Mouse (Mus musculus) spleen, postnatal 10 days (tissue): ENCODE measurements around the gene Lck.
A peak's percentile ranks its signal among the peaks of the same experiment; 100 is the strongest.
"Not testable (repeated sequence)": the region's sequence is repeated elsewhere in the genome, so short reads cannot be mapped to it uniquely, and the experiment has no call there.

Experiments used
- DNase-seq, 2 experiments: peaks; one replicate each; pipeline ENCODE4 v3.0.0; 2021 to 2022; ENCODE audit warnings: low spot score in 2 of 2

Gene Lck

DNA sequence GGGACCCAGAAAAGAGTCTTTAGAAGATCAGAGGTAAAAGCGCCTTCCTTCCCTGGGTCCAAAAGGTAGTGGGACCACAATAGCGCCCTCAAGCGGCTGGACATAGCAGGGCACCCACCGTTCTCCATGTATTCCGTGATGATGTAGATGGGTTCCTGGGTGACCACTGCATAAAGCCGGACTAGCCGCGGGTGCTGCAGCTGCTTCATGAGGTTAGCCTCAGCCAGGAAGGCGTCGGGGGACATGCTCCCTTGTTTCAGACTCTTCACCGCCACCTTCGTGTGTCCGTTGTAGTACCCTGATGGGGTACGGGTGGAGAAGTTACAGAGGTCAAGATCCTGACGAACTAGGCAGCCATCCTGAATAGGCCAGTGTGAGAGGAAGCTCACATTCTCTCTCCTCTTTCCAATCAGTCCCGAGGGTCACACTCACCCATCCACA lies 18.0 kb downstream of the Lck start:
- DNase-seq, result peak; percentile 66 to 79

DNA sequence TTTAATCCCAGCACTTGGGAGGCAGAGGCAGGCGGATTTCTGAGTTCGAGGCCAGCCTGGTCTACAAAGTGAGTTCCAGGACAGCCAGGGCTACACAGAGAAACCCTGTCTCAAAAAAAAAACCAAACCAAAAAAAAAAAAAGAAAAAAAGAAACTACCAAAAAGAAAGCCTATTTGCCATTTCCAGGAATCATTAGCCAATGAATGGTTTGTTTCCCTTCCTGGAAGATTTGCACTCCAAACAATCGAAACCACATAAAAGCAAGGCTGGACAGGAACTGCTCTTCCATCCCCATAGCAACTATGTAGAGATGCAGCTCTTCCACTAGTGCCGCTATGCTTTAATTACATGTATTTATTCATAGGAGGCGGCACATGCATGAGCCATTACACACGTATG lies 18.9 kb downstream of the Lck start:
- not testable (repeated sequence) for DNase-seq

DNA sequence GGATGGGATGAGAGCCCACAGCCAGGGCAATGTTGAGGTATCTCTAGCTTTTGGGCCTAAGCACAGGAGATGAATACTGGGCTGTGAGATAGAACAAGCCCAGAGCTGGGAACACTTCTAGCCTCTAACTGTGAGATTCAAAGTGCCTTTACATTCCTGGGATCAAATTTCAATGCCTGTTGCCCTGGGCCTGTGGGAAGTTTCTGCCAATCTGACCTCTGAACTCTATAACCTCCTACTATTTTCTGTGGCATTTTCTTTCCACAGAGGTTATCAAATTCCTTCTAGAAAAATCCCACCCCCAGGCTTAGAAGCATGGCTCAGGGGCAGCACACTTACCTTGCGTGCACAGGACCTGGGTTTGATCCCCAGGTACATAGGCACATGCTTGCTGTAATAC lies 23.1 kb downstream of the Lck start:
- DNase-seq, result no peak

DNA sequence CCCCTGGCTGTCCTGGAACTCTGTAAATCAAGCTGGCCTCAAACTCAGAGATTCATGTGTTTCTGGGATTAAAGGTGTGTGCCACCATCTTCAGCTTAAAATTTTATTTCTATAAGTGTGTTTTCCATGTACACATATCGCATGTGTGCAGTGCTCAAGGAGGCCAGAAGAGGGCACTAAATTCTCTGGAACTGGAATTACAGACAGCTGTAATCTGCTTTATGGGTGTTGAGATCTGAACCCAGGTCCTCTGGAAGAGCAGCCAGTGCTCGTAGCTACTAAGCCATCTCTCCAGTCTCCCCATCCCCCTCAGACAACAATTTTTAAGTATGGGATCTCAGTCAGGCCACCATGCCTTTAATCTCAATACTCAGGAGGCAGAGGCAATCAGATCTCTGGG lies 24.1 kb downstream of the Lck start:
- DNase-seq, result peak; percentile 60 to 78

DNA sequence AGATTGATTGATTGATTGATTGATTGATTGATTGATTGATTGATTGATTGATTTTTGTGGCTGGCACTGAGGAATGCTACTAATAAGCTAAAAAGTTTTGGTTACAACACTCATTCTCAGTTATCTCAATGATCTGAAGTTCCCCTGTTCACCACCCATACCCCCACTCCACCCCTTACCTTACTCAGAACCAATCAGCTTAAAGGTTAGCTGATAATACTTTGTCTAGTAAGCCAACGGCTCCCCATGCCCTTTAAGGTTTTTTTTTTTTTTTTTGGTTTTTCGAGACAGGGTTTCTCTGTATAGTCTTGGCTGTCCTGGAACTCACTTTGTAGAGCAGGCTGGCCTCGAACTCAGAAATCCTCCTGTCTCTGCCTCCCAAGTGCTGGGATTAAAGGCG lies 25.8 kb downstream of the Lck start:
- not testable (repeated sequence) for DNase-seq

DNA sequence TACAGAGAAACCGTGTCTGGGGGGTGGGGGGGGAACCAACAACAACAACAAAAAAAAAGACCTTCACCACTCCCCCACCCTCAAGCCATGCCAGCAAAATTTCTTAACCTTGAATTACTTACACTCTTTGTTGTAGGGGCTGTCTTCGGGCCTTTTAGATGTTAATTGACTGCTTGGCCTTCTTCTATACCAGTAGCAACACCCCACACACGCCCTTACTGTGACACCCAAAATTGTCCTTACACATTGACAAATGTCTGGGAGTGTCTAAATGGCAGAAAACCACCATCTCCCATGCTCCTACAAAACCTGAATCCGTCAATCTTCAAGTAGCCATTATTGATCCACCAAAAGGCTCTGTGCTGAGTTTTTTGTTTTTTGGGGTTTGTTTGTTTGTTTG lies 29.3 kb downstream of the Lck start:
- DNase-seq, result no peak

DNA sequence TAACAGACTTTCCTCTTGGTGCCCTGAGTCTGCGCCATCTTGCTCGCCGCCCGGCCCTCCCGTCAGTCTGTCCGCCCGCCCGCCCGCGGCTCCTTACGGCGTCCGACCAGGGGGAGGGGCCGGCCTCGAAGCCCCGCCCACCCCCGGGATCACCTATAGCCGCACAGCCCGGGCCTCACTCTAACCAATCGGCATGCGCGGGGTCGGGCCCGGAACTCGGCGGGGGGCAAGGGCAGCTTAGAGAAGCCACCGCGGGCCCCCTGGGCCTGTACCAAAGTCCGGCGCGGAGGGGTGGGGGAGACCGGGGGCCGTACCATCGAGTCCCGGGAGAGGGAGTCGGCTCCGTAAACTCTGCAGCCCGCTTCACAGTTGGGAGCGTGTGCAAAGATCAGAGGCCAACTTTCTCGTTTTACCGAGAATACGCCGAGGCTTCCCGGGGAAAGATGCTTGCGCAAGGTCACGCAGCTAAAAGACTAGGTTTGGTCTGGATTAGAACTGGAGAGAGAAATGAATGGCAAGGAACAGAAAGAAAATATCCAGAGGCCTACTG lies 30.8 kb downstream of the Lck start, which contains the start of gene Hdac1:
TSS of gene Hdac1 (minus strand) at position 122 of the 550 bp plus-strand sequence.
- peak; percentile 96 to 98 for DNase-seq

DNA sequence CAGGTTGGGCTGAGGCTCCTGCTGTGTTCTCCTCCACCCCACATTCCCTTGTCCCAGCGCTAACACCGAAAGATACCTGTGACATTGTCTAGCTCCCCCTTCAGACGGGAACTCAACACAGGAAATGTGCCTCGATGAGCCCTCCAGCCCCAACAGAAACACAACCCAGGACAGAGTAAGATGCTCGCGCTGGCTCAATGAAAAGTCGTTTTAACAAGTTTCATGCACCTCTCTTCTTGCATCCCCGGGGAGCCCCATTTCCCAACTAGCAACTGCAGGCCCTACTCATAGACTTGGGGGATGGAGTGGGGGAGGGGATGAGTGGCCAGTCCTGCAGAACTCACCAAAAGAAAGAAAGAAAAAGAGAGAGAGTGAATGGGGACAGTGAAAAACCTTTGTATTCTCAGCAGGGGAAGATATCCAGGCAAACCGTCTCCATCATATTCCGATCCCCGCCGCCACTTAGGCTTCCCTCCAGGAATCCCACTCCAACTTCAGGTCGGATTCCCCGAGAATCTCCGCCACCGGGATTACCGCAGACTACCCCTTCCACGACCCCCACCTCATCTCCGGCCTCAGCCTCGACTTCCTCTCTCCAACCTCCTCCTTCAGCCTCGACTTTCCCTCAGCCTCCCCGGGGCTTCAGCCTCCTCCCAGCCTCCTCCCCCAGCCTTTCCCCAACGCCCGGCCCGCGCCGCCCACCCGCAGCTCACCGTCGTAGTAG lies 31.4 kb downstream of the Lck start:
- DNase-seq, result peak; percentile 48 to 55

DNA sequence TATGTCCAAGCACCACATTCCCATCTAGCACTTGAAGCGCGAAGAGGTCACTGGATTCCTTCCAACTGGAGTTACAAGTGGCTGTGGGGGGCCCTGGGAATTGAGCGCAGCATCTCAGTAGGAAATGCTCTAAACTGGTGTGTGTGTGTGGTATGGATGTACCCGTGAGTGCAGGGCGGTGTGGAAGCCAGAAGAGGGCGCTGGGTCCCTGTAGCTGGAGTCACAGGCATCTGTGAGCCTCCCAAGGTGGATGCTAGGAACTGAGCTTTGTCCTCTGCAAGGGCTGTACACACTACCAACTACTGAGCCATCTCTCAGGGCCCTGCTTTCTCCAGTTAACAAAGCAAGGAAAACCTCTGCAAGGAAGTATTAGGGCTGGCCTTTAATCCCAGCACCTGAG lies 33.4 kb downstream of the Lck start:
- peak; percentile 32 to 77 for DNase-seq

DNA sequence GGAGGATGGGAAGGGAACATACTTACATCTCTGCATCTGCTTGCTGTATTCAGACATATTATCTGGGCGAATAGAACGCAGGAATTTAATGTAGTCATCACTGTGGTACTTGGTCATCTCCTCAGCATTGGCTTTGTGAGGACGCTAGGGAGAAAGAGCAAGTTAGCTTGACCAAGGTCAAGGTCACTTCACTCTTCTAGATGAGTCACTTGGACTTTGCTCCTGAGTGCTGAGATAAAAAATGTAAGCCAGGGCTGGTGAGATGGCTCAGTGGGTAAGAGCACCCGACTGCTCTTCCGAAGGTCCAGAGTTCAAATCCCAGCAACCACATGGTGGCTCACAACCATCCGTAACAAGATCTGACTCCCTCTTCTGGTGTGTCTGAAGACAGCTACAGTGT lies 44.5 kb downstream of the Lck start:
- DNase-seq, result not testable (repeated sequence)

DNA sequence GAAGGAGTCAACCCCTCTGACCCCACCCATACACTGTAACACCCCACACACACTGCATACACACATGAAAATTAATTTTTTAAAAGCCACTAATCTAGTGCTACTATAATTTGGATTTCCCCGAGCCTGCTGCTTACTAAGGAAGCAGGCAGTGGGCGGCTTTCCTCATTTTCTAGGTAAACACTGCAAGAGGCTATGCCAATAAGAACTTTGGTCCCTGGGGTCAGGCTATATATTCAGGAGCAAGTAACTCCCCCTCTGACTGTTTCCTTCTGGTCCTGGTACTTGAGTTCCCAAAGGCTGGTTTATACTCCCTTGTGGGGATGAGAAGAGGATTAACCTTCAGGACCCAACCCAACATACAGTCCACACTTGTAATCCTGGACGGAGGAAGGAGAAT lies 47.6 kb downstream of the Lck start:
- DNase-seq, result no peak

DNA sequence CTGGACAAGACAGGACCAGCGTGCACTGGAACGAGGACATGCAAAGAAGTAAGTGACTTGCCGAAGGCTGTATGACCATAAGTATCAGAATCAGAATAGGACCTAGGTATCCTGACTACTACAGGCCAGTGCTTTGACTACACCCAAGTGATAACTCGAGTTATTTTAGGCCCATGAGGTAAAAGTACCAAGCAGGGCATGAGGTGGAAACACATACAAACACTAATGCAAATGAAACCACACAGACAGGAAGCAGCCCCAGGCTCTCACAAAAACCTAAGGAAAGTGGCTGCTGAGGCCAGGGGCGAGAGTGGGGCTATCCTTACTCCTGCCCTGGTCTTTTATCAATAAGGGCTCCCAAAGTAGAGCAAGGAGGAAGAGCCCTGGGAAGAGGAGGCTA lies 48.1 kb downstream of the Lck start:
- no peak for DNase-seq

DNA sequence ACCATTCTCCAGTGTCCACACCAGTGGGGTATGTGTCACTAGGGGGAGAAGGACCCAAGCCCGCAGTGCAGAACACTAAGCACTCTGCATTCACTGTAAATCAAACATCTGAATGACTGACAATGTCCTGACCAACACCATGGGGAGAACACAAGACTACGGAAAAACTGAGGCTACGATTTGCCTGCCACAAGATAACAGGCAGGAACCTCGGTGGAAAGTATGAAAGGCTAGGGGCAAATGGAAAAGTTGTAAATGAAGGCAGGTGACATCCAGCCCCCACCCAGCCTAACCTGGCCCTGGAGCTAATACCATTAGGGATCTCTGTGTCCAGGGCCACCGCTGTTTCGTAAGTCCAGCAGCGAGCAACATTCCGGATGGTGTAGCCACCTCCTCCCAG lies 54.9 kb downstream of the Lck start:
- no peak for DNase-seq

DNA sequence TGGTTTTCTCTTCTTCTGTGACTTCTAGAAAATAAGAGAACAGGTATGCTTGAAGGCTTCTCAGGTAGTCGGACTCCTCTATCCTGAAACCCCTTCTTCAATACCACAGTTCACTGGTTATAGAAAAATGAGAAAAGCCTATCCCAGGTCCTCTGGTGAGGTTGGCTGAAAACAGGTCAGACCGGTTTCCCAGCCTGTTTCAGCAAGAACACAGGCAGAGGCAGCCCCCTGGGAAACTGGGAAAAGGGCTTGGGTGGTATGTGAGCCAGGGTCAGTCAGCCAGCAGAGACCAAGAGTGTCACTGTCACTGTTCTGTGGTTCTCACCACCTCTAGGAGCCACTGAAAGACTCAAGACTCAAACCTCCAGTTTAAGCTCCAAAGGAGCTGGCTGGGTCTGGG lies 56.5 kb downstream of the Lck start:
- no peak for DNase-seq

DNA sequence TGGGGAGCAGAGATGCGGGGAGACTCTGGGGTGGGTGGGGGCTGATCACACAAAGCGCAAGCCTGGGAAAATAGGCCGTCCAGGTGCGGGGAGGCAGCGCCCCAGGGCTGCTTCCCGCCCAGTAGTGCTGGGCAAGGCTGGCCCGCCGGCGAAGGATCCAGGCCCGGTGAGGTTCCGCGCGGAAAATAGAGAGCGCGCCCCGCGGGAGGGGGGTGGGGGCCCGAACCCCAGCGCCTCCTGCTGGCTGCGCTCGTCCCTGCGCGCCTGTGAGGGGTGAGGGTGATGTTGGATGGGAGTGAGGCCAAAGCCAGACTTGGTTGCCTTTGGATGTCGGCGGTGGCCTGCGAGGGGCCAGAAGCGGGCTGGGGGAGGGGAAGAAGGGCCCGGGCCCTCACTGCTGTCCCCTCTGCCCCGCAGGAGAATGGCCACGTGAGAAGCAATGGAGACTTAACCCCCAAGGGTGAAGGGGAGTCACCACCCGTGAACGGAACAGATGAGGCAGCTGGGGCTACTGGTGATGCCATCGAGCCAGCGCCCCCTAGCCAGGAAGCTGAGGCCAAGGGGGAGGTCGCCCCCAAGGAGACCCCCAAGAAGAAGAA lies 59.0 kb downstream of the Lck start:
- DNase-seq, result peak; percentile 73 to 83

DNA sequence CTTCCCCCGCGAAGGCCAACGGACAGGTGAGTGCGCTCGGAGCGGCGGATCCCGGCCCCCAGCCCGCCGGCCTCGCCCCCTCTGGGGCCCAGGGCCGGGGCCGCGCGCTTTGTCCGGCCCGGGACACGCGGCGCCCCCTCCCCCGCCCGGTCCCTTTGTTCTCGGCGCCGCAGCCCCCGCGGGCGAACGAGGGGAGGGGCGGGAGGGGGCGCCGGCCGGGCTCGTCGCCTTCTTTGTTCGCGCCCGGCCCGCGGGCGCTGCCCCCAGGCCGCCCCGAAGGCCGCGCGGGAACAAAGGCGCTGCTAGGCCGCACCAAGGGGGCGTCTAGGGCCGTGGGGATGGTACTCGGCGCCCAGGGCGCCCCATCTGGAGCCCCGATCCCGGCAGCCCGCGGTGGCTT lies 59.5 kb downstream of the Lck start:
- no peak for DNase-seq

DNA sequence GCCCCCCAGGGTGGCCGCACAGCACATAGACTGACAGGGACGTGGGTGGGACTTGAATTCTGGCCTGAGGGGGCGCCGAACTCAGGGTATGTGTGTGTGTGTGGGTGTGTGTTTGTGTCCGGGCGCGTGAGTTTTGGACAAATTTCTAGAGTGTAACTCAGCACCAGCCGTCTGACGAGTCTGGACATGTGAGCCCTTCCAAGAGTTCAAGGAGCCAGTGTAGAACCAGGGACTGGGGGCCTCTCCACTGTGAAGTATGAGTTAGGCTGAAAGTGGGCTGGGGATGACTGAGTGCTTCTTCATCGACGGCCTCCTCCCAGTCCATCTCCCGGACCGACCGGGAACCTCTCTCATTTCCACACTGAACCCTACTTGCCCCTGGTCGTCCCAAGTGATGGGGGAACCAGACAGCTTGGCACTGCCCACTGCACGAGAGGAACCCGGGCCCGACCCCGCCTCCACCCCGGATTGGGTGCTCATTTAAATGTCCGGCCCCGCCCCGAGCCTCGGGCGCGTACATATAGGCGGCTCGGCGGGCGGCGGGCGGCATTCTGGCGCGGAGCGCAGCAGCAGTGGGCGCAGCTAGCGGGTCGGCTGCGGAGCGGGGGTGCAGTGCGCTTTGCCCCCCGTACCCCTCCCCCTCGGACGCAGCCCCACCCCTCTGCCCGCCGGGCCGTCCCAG lies 60.2 kb downstream of the Lck start, which contains the start of gene Marcksl1:
TSS of gene Marcksl1 (plus strand) at position 496 of the 682 bp plus-strand sequence.
- peak; percentile 82 to 92 for DNase-seq

DNA sequence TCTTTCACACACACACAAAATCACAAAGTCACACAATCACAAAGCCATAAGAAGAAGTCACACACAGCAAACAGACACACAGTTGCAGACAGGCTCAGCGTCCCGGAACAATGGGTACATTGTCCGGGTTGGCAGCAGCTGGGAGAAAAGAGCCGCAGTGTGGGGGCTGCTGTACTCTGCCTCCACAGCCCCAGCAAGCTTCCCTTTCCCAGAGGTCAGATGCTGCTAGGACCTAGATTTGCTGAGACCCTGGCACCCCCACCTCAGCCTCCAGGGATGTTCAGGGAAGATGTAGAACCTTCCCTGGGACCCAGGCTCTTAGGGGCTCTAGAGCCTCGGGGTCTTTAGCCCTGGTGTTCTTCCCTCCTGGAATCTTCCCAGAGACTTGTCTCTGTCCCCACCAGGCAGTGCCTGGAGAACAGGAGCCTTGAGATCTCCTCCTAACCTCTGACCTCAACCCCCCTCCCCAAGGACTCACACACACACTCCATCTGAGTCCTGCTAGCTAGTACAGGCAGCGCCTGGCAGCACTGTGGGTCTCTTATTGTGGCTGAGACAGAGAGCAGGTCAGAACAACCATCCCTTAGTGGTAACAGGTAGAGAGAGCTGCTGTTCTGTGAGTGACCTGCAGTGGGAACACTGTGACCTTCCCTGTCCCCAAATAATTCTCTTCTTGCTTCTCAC lies 61.9 kb downstream of the Lck start:
- DNase-seq, result no peak

DNA sequence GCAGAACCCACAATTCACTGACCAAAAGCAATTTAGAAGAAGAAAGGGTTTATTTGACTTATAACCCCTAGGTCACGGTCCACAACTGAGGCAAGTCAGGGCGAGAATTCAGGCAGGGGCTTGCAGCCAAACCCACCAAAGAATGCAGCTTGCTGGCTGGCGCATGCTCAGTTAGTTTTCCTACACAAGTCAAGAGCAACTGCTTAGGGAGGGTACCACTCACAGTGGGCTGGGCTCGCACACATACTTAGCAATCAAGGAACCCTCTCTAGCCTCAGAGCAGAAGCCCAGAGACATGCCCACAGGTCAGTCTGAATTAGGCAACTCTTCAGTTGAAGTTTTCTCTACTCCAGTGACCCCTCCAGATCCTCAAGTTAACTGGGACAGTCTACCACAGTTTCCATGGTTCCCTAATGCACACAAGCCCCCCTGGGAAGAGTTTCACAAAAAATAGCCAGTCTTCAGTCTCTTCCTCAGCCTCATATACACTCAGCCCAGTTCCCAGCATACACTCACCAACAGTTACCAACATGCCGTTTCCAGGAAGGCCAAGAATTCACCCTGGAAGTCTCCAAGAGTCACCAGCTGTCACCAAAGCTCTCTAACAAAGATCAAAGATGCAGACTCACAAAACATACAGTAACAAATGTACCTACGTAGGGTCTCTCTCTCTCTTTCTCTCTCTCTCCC lies 62.6 kb downstream of the Lck start:
- no peak for DNase-seq

DNA sequence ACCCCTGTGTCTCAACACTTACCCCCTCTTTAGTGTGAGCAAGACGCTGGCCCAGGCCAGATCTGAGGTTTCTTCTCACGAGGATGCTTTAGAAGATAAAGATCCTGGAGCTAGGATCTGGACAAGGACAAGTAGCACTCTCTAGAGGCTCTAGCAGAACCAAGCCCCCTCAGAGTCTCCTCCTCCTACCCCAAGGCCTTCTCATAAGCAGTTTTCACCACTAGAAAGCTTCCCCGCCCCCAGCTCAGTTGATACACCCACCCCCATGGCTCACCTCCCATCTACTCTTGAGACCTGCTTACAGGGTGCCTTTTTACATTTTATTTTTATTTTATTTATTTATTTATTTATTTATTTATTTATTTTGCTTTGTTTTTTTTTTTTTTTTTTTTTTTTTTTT lies 63.8 kb downstream of the Lck start:
- DNase-seq, result no peak

DNA sequence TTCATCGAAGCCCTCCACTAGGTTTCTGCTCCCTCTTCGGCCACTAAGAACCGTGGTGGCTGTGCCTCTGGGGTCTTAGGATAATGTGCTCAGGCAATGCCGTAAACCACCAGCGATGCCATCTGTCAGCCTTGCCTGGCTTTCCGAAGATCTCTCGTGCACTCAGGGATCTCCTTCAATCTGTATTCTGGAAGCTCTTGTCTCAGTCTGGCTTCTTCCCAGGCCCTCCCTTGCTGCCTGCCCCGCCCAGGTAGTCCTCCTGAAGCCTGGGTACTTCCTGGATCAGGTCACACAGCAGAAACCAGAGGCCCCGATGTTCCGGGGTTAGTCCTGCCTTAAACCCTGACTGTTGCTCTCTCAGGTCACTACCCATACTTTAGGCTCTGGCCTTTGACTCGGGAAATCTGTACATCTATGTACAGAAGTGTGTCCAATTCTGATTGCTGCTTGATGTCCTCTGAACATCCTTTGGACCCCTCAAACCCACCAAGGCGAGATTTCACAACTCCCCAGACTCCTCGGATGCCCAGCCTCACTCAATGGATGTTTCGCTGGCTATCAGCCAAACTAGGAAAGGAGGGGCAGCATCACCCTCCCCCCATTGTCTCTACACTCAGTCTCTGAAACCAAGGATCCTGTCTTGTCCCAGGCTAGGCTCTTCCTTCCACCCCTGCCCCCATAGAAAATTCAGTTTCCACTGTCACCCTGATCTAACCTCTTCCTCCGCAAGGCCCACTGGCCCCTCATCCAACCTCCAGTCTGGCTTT lies 64.4 kb downstream of the Lck start:
- no peak for DNase-seq
